Mouse (Mus musculus) liver (tissue): ENCODE results near the gene Rab11b.

ENCODE experiments used
- DNase-seq: peaks from one replicate; pipeline ENCODE4 v3.0.0-alpha.2; 2020; ENCODE audit warnings: mixed read lengths

Gene Rab11b

DNA sequence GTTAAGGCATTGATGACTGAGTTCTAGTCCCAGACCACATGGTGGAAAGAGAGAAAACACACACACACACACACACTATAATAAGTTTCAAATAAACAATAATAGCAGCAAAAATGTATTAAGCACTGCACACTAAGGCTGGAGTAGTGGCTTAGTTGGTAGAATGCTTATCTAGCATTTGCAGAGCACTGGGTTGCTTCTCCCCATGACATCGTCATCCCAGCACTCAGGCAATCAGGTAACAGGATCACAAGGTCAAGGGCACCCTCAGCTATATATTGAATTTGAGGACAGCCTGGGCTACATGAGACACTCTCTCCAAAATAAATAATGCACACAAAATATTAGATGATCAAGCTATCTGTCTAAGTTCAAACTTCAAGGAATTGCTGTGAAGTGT, 45.6 kb downstream of the Rab11b start:
- DNase-seq = peak; percentile 79

DNA sequence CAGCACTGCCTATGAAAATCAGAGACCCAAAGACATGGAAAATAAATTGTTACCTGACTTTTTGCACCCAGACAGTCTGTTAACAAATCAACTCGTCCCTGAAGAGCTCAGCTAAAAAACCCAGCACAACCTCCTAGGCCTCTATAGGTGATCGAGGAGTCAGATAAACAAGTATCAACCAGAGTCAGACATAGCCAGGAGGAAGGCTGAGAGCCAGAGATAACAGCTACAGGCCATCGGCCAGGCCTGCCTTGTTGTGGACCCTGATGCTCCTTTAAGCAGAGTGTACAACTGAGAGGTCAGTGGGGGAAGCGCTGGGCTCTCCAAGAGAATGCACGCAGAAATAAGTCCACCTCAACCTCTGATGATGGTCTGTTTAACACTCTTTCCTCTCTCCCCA, 47.1 kb downstream of the Rab11b start:
- DNase-seq = peak; percentile 88

DNA sequence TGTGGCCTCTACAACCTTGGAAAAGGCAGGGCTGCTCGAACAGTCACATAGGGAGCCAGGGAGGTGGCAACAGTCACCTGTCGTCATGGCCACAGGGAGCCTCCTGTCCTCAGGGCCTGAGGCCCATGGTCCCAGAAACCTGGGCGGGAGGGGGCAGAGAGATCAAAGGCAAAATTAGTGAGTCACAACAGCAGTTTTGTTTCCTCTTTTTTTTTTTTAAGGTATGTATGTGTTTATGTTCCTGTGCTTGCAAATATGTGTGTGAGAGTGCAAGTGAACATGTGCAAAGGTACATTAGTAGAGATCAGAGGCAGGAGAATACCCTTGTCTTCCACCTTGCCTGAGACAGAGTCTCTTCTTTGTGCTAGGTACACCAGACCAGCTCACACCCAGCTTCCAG, 50.5 kb downstream of the Rab11b start:
- no peak for DNase-seq

DNA sequence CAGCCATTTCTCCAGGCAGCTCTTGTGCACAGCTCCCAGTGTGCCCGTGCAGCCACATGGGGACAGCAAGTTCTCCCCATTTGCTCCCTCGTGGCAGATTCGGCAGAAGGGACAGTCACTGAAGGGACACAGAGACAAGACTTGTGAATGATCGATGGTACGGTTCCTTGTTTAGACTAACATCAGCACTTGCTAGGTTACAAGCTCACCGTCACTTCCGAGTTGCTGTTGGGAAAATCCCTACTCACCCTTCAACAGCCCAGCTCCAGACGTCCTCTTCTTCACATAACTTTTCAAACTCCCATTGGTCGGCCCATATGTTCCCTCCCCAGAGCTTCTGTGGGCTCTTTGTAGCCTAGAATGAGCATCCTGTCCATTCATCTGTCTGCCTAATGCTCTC, 57.2 kb downstream of the Rab11b start:
- DNase-seq = no peak

DNA sequence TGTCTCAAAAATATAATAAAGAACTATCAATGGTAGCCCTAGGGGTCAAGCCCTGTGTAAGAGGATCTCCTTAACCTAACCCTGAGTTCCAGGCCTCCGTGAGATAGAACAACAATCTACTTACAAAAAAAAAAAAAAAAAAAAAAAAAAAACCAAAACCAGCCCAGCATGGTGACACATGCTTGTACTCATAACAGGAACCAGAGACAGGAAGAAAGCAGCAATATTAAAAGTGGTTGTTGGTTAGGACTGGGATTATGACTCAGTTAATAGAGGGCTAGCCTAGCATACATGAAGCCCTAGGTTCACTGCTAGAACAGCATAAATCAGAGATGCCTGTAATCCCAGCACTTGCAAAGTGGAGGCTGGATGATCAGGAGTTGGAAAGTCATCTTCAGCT, 58.2 kb downstream of the Rab11b start:
- no peak for DNase-seq

DNA sequence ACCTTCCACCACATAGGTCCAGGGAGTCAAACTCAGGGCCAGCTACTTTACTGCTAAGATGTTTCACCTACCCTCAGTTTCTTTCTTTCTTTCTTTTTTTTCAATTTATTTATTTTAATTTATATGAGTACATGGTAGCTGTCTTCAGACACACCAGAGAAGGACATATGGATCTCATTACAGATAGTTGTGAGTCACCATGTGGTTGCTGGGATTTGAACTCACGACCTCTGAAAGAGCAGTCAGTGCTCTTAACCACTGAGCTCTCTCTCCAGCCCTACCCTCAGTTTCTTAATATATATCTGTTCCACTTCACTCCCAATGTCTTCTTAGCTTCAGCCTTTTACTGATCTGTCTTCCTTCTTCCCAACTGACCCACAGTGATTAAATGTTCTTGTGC, 64.9 kb downstream of the Rab11b start:
- DNase-seq = no peak
